Mouse (Mus musculus) liver, postnatal 0 days (tissue): ENCODE results near the gene Rbm10. TPM values are rescaled to one million over a fixed set of nuclear protein-coding genes. Genes with fewer than 3 reads are reported as not detected.

Experiments
- ATAC-seq: fragments of 200-750 bp; cut with Nextera tagmentation; 2 replicates; pipeline ENCODE4 v1.8.0; 2017; ENCODE audit warnings: mild to moderate bottlenecking, moderate library complexity
- DNase-seq: peaks from one replicate; pipeline ENCODE4 v3.0.0-alpha.2; 2016
- H3K27ac ChIP-seq: fragments of 300-500 bp; sonication (generic); 2 replicates; pipeline ENCODE4 v1.5.1; 2014; ENCODE audit warnings: antibody characterized with exemption, moderate library complexity, mild to moderate bottlenecking, low read depth
- H3K27me3 ChIP-seq: fragments of 300-500 bp; sonication (generic); 2 replicates; pipeline ENCODE4 v1.6.1; 2014; ENCODE audit warnings: low read length, control low read depth, mixed read lengths; ENCODE audit not compliant: insufficient read depth
- H3K36me3 ChIP-seq: fragments of 300-500 bp; sonication (generic); replicated peaks from 2 replicates; pipeline ENCODE4 v1.6.1; 2014; ENCODE audit warnings: mild to moderate bottlenecking, control low read depth, low read length, moderate library complexity, mixed read lengths; ENCODE audit not compliant: insufficient read depth
- H3K4me1 ChIP-seq: fragments of 300-500 bp; sonication (generic); 2 replicates; pipeline ENCODE4 v1.6.1; 2014; ENCODE audit warnings: antibody characterized with exemption, mild to moderate bottlenecking, control low read depth; ENCODE audit not compliant: insufficient read depth
- H3K4me2 ChIP-seq: fragments of 300-500 bp; sonication (generic); 2 replicates; pipeline ENCODE4 v1.6.1; 2014; ENCODE audit warnings: low read depth, mild to moderate bottlenecking, low read length, moderate library complexity, mixed read lengths
- H3K4me3 ChIP-seq: fragments of 300-500 bp; sonication (generic); 2 replicates; pipeline ENCODE4 v1.5.1; 2014; ENCODE audit warnings: low read depth, low read length
- H3K9ac ChIP-seq: fragments of 300-500 bp; sonication (generic); replicated peaks from 2 replicates; pipeline ENCODE4 v1.6.1; 2014; ENCODE audit warnings: mild to moderate bottlenecking, moderate library complexity
- H3K9me3 ChIP-seq: fragments of 300-500 bp; sonication (generic); 2 replicates; pipeline ENCODE4 v1.6.1; 2016; ENCODE audit warnings: mild to moderate bottlenecking, control low read depth, low read length, mixed read lengths
- CTCF ChIP-seq: sonication (generic); IDR thresholded peaks from 2 replicates; pipeline ENCODE4 v1.5.1; 2016; ENCODE audit warnings: antibody characterized with exemption, low read depth
- EP300 ChIP-seq: IDR thresholded peaks from 2 replicates; pipeline ENCODE4 v1.6.1; 2016; ENCODE audit warnings: antibody characterized with exemption, low read depth, mild to moderate bottlenecking
- WGBS: fragments of 180-500 bp; shearing (Covaris S2); extraction: QIAGEN DNeasy Blood & Tissue Kit; methylation state at CpG from one replicate; pipeline ENCODE4 v1.1.7; 2014; ENCODE audit not compliant: insufficient replicate concordance; 5-methylcytosine and 5-hydroxymethylcytosine counted together
- polyA plus RNA-seq: library from polyadenylated mRNA; unstranded; fragments of >200 nt; fragmentation: Nextera tagmentation; extraction: Ambion mirVana; gene quantifications from 2 replicates; pipeline ENCODE4 v1.2.1, GENCODE M21; 2015

Rbm10 gene
- polyA plus RNA-seq, 1 experiment from 2014 or later = 14.9 TPM

DNA sequence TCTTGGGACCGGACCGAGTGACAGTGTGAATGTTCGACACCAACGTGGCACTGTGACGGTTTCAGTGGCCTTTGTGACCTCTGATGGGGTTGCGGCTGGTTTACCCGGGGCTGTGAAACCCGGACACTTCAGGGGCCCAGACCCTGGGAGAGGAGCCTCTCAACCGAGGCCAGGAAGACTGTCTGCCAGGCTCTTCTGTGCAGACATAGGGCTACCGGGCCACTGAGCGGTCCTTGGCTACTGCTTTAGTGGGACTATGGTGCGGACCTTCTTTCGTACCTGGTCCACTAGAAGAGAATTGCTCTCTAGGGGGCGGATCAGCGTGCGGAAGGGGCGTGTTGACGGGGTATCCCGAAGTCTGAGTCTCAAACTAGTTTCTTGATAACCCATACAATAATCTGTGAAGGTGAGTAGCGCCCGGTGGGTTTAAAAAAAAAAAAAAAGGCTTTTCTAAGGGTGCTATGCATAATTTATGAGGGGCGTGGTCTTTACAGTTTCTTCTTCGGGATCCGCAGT lies 41.6 kb downstream of the Rbm10 start:
- Histone ChIP-seq H3K36me3 (no peaks in the 10 kb centered on the region), H3K9ac (peak overlapping the region; percentile 58), H3K4me1 (no peaks in the 10 kb centered on the region), H3K27me3 (no peaks in the 10 kb centered on the region), H3K4me3 (peak overlapping the region; percentile 47), H3K4me2 (peak overlapping the region; percentile 84), H3K9me3 (no peaks in the 10 kb centered on the region), H3K27ac (peak overlapping the region; percentile 52)
- TF ChIP-seq EP300 = no peak
- DNase-seq (peak; percentile 21), ATAC-seq (no peak)
- WGBS = 9% methylated on average over 24 of the region's 24 CpGs

DNA sequence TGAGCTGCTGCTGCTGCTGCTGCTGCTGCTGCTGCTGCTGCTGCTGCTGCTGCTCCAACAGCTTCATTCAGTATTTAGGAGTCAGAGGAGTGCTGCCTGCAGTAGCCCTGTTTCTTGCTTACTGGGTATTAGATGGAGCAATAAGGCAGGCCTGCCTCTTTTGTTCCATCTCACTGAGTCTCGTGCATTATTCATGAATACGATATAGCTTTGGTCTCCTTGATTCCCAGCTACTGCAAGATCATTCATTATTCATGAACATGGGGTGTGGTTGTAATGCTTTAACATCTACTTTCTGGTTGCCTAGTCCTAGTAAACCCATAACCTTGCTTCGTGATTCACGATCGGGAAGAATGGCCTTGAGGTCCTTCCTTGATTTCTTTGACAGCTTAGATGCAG lies 45.0 kb downstream of the Rbm10 start:
- TF ChIP-seq EP300 (no peak), CTCF (no peak)
- no peak overlapping the region for H3K4me2 ChIP-seq
- ATAC-seq = no peak
- no peaks in the 10 kb centered on the region for H3K27me3 ChIP-seq
- H3K36me3 ChIP-seq = no peaks in the 10 kb centered on the region
- H3K9ac ChIP-seq = no peak overlapping the region
- H3K27ac ChIP-seq = no peak overlapping the region
- DNase-seq = no peak
- 29% methylated on average over 5 of the region's 5 CpGs for WGBS
- no peak overlapping the region for H3K4me3 ChIP-seq
- no peaks in the 10 kb centered on the region for H3K9me3 ChIP-seq
- H3K4me1 ChIP-seq = peaks cover 8% of the 10 kb centered on the region; the same call in 1 of the 2 replicates

DNA sequence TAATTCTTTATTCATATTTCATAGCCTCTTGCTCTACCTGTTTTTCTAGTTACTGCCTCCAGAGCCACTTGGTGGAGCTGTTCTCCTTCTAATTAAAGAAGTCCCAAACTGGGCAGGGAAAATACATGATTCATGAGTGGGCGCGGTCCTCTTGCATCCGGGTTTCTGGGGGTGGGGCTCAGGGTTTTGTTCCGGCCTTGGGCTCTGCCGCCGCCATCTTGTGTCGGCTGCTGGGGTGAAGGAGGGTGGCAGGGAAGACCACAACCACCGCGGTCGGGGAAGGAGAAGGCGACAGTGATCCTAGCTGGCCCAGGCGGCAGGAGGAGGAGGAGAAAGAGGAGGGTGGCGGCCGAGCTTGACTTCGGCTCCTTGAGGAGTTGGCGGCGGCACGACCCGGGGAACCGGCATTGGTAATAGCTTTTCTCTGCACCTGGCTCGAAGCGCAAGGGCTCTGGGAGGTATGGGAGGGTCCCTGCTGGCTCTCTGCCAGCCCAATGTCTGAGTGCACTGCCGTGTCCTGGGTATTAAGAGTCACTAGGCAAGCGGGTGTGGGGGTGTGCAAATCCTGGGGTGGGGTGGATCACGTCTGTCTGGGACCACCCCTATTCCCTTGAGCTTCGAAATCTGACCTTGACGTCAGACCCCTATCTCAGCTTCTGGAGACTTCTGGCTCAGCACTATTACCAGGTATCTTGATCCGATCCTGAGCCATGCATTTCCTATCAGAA lies 45.6 kb downstream of the Rbm10 start:
- TF ChIP-seq EP300 (no peak), CTCF (peak; percentile 76)
- H3K9ac ChIP-seq = peak overlapping the region; percentile 85
- H3K4me1 ChIP-seq = peaks cover 8% of the 10 kb centered on the region; the same call in 1 of the 2 replicates
- H3K4me2 ChIP-seq = peak overlapping the region; percentile 79
- 19% methylated on average over 19 of the region's 28 CpGs for WGBS
- H3K4me3 ChIP-seq = peak overlapping the region; percentile 75
- H3K9me3 ChIP-seq = no peaks in the 10 kb centered on the region
- peaks cover 2% of the 10 kb centered on the region; the same call in 1 of the 2 replicates for H3K36me3 ChIP-seq
- peak; percentile 87 for DNase-seq
- H3K27me3 ChIP-seq = no peaks in the 10 kb centered on the region
- ATAC-seq = peak; percentile 85
- H3K27ac ChIP-seq = peak overlapping the region; percentile 73

DNA sequence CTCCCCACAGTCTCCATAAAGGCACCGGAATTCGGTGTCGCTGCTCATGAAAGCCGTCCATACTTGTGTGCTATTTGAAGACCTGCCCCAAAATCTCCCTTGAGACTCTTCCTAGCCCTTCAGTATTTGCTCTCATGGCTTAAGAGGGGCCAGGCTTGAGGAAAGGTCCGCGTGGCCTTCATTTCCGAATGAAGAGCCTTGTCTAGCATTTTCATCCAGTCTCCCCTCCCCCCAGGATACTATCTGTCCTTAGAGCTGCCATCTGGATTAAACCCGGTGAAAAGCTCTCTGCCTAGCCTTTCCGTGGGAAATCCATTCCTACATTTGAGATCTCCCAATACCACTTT lies 46.1 kb downstream of the Rbm10 start:
- Histone ChIP-seq H3K4me1 (peaks cover 8% of the 10 kb centered on the region; the same call in 1 of the 2 replicates), H3K9ac (peak overlapping the region; percentile 85), H3K4me3 (peak overlapping the region; percentile 75), H3K27ac (peak overlapping the region; percentile 73), H3K4me2 (peak overlapping the region; percentile 79), H3K9me3 (no peaks in the 10 kb centered on the region), H3K27me3 (no peaks in the 10 kb centered on the region), H3K36me3 (peaks cover 5% of the 10 kb centered on the region)
- ATAC-seq = 0 out of 2 replicates have a peak, but pooled peaks have one; percentile 9
- DNase-seq = no peak
- WGBS = 20% methylated on average over 9 of the region's 9 CpGs
- no peak for TF ChIP-seq EP300
- TF ChIP-seq CTCF = no peak

DNA sequence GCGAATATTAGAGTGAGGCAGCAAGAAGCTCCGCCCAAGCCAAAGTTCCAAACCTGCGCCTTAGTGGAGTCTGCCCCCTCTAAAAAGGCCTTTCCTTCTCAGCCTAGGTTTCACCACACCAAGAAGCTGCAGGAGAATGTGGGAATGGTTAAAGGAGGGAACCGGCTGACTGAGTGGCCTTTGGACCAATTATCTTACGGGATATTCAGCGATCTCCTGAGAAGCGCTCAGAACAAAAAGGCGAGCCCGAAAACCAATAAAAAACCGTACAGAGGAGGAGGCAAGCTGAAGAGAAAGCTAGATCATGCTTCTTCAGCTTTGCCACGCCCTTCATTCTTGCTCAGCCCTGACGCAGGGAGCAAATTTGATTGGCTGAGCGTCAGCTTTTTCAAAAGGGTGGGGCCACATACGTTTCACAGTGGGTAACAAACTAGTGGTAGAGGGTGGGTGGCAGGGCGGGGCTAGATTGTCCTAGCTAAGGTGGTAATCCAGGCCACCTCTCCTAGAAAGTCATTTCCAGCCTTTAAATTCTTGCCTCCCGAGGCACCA lies 70.3 kb downstream of the Rbm10 start, which contains the start of gene Cdk16:
Cdk16 (plus strand) TSS at position 436 of the 549 bp plus-strand sequence.
- Histone ChIP-seq H3K27me3 (no peaks in the 10 kb centered on the region), H3K4me2 (peak within 1 kb of the TSS; percentile 72), H3K36me3 (no peaks in the 10 kb centered on the region), H3K27ac (peak within 1 kb of the TSS; percentile 98), H3K9ac (peak within 1 kb of the TSS; percentile 94), H3K4me1 (peaks cover 8% of the 10 kb centered on the region; the same call in 1 of the 2 replicates), H3K9me3 (no peaks in the 10 kb centered on the region), H3K4me3 (peak within 1 kb of the TSS; percentile 86)
- ATAC-seq (peak; percentile 90), DNase-seq (peak; percentile 85)
- no peak for TF ChIP-seq EP300
- 13% methylated on average over 16 of the region's 16 CpGs for WGBS

DNA sequence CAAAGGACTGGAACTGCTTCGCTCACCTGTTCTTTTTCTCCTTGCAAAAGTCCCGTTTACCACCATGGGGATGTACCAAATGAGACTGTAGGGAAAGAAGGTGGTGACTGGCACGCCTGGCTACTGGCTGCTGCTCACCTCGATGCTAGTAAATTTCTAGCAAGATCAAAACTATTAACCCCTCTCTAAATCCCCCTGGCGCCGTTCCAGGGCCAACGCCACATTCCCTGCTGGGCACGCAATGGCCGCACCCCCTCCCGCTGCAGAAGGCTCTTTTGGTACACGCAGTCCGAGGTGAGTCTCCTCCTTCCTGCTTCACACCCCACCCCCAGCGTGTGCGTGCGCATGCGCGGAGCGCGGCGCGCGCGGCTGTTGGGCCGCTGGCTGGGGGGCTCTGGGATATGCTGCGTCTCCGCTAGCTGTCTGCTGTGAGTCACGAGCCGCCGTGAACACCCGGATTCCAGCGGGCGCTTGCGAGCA lies 70.8 kb downstream of the Rbm10 start:
- peak overlapping the region; percentile 98 for H3K27ac ChIP-seq
- 18% methylated on average over 24 of the region's 33 CpGs for WGBS
- H3K27me3 ChIP-seq = no peaks in the 10 kb centered on the region
- H3K36me3 ChIP-seq = peaks cover 5% of the 10 kb centered on the region; the same call in 1 of the 2 replicates
- H3K4me3 ChIP-seq = peak overlapping the region; percentile 86
- DNase-seq (peak; percentile 81), ATAC-seq (peak; percentile 91)
- H3K9ac ChIP-seq = peak overlapping the region; percentile 94
- TF ChIP-seq CTCF (no peak), EP300 (no peak)
- H3K4me2 ChIP-seq = peak overlapping the region; percentile 72
- H3K4me1 ChIP-seq = peaks cover 8% of the 10 kb centered on the region; the same call in 1 of the 2 replicates
- no peaks in the 10 kb centered on the region for H3K9me3 ChIP-seq
